Mouse (Mus musculus): ENCODE results near the gene Rhbdf2. TPM values are rescaled to one million over a fixed set of nuclear protein-coding genes. Genes with fewer than 3 reads are reported as not detected.

Gene Rhbdf2
- polyA plus RNA-seq (2015; fragmentation: Illumina TruSeq; extraction: RNeasy Lipid Tissue Mini Kit (QIAGEN cat#74804); ENCODE audit: insufficient read depth, low read depth, low replicate concordance): 5.8 TPM

GRCm38 (mm10) chr11:116626299-116627071 lies at the start of gene Rhbdf2:
Gene Rhbdf2, minus strand, starts transcription at chr11:116627019.

GRCm38 (mm10) chr11:116654255-116654821 lies 27.5 kb upstream of the Rhbdf2 start, which contains the start of gene Cygb:
Gene Cygb, minus strand, starts transcription at chr11:116654313.

GRCm38 (mm10) chr11:116653234-116653633 lies 26.4 kb upstream of the Rhbdf2 start, which contains the start of gene Prcd:
Gene Prcd, plus strand, starts transcription at chr11:116653534.

GRCm38 (mm10) chr11:116586310-116586709 lies 40.5 kb downstream of the Rhbdf2 start, which contains the start of gene Aanat:
Gene Aanat, plus strand, starts transcription at chr11:116586432.

GRCm38 (mm10) chr11:116581376-116581814 lies 45.4 kb downstream of the Rhbdf2 start, which contains the start of gene Ube2o:
Gene Ube2o, minus strand, starts transcription at chr11:116581447.

Other genes with a start within 250 kb of the Rhbdf2 start
- gene Rnf157, start 214.0 kb downstream of the Rhbdf2 start, polyA plus RNA-seq (2015; fragmentation: Illumina TruSeq; extraction: RNeasy Lipid Tissue Mini Kit (QIAGEN cat#74804); ENCODE audit: insufficient read depth, low read depth, low replicate concordance): 1.6 TPM
- gene Ubald2, start 192.9 kb downstream of the Rhbdf2 start, polyA plus RNA-seq (2015; fragmentation: Illumina TruSeq; extraction: RNeasy Lipid Tissue Mini Kit (QIAGEN cat#74804); ENCODE audit: insufficient read depth, low read depth, low replicate concordance): 10.8 TPM
- not detected for gene Qrich2, start 160.8 kb downstream of the Rhbdf2 start, polyA plus RNA-seq (2015; fragmentation: Illumina TruSeq; extraction: RNeasy Lipid Tissue Mini Kit (QIAGEN cat#74804); ENCODE audit: insufficient read depth, low read depth, low replicate concordance)
- gene Prpsap1, start 132.8 kb downstream of the Rhbdf2 start, polyA plus RNA-seq (2015; fragmentation: Illumina TruSeq; extraction: RNeasy Lipid Tissue Mini Kit (QIAGEN cat#74804); ENCODE audit: insufficient read depth, low read depth, low replicate concordance): 59.0 TPM
- 4.7 TPM for gene Sphk1, start 96.1 kb downstream of the Rhbdf2 start, polyA plus RNA-seq (2015; fragmentation: Illumina TruSeq; extraction: RNeasy Lipid Tissue Mini Kit (QIAGEN cat#74804); ENCODE audit: insufficient read depth, low read depth, low replicate concordance)
- 8.1 TPM for gene Ube2o, start 45.6 kb downstream of the Rhbdf2 start, polyA plus RNA-seq (2015; fragmentation: Illumina TruSeq; extraction: RNeasy Lipid Tissue Mini Kit (QIAGEN cat#74804); ENCODE audit: insufficient read depth, low read depth, low replicate concordance)
- not detected for gene Aanat, start 40.6 kb downstream of the Rhbdf2 start, polyA plus RNA-seq (2015; fragmentation: Illumina TruSeq; extraction: RNeasy Lipid Tissue Mini Kit (QIAGEN cat#74804); ENCODE audit: insufficient read depth, low read depth, low replicate concordance)
- not detected for gene Prcd, start 26.5 kb upstream of the Rhbdf2 start, polyA plus RNA-seq (2015; fragmentation: Illumina TruSeq; extraction: RNeasy Lipid Tissue Mini Kit (QIAGEN cat#74804); ENCODE audit: insufficient read depth, low read depth, low replicate concordance)
- gene Cygb, start 27.3 kb upstream of the Rhbdf2 start, polyA plus RNA-seq (2015; fragmentation: Illumina TruSeq; extraction: RNeasy Lipid Tissue Mini Kit (QIAGEN cat#74804); ENCODE audit: insufficient read depth, low read depth, low replicate concordance): 17.1 TPM
- not detected for gene St6galnac1, start 148.5 kb upstream of the Rhbdf2 start, polyA plus RNA-seq (2015; fragmentation: Illumina TruSeq; extraction: RNeasy Lipid Tissue Mini Kit (QIAGEN cat#74804); ENCODE audit: insufficient read depth, low read depth, low replicate concordance)
- gene Mxra7, start 201.0 kb upstream of the Rhbdf2 start, polyA plus RNA-seq (2015; fragmentation: Illumina TruSeq; extraction: RNeasy Lipid Tissue Mini Kit (QIAGEN cat#74804); ENCODE audit: insufficient read depth, low read depth, low replicate concordance): 11.7 TPM
- 13.9 TPM for gene Mettl23, start 216.3 kb upstream of the Rhbdf2 start, polyA plus RNA-seq (2015; fragmentation: Illumina TruSeq; extraction: RNeasy Lipid Tissue Mini Kit (QIAGEN cat#74804); ENCODE audit: insufficient read depth, low read depth, low replicate concordance)
- 16.5 TPM for gene Jmjd6, start 216.4 kb upstream of the Rhbdf2 start, polyA plus RNA-seq (2015; fragmentation: Illumina TruSeq; extraction: RNeasy Lipid Tissue Mini Kit (QIAGEN cat#74804); ENCODE audit: insufficient read depth, low read depth, low replicate concordance)
- gene Mfsd11, start 225.4 kb upstream of the Rhbdf2 start, polyA plus RNA-seq (2015; fragmentation: Illumina TruSeq; extraction: RNeasy Lipid Tissue Mini Kit (QIAGEN cat#74804); ENCODE audit: insufficient read depth, low read depth, low replicate concordance): 12.7 TPM
- 191 TPM for gene Srsf2, start 226.1 kb upstream of the Rhbdf2 start, polyA plus RNA-seq (2015; fragmentation: Illumina TruSeq; extraction: RNeasy Lipid Tissue Mini Kit (QIAGEN cat#74804); ENCODE audit: insufficient read depth, low read depth, low replicate concordance)